18 mouse cellular contexts compared by ENCODE assay signal in the genomic region with DNA sequence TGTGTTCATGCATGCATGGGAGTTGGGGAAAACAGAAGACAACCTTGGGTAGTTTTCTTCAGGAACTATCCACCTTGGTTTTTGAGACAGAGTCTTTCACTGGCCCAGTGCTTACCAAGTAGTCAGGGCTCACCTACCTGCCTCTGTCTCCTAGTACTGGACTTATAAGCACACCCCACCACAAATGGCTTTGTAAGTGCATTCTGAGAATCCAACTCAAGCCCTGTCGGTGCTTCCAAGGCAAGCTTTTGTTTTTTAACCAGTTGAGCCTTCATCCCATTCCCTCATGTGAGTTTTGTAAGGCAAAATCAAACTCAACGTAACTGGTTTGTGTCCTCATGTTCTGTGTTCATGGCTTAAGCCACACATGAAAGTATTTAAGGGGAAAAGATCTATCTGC.
"Had no signal": no experiment of that assay in that cellular context is flagged by ENCODE, and none has a peak within 500 bp of the region (broad histone marks: within the 10 kb centered on the region; RNA-seq: fewer than 3 reads in every experiment).

No protein-coding gene starts in this region.

- H3K4me1 ChIP-seq: midbrain, embryonic 10.5 days had no signal

- H3K27me3 ChIP-seq: neural tube, embryonic 13.5 days; neural tube, embryonic 15.5 days had no signal

- H3K4me2 ChIP-seq: lung, embryonic 14.5 days; neural tube, embryonic 13.5 days; neural tube, embryonic 15.5 days had no signal

- H3K4me3 ChIP-seq: midbrain, embryonic 10.5 days; myocyte; neural tube, embryonic 13.5 days; neural tube, embryonic 15.5 days had no signal

- H3K36me3 ChIP-seq: midbrain, embryonic 10.5 days; neural tube, embryonic 13.5 days; neural tube, embryonic 15.5 days had no signal

- H3K9ac ChIP-seq: lung, embryonic 14.5 days; neural tube, embryonic 13.5 days; neural tube, embryonic 15.5 days had no signal

- H3K9me3 ChIP-seq: midbrain, embryonic 10.5 days; neural tube, embryonic 13.5 days; neural tube, embryonic 15.5 days had no signal

- H3K27ac ChIP-seq: midbrain, embryonic 10.5 days; neural tube, embryonic 13.5 days; neural tube, embryonic 15.5 days had no signal

- DNase-seq: lung, adult 18-20 months; lung, embryonic 14.5 days; lung, postnatal 10 days; lung, postnatal 4 days; midbrain, embryonic 14.5 days; retina, postnatal 1 day; right cerebral cortex, adult 18-20 months; right cerebral cortex, postnatal 25 days; right cerebral cortex, postnatal 4 days; spleen, adult 18-20 months; thymus, adult 18-20 months; thymus, postnatal 14 days; thymus, postnatal 36 days had no signal

- ATAC-seq: midbrain, embryonic 16.5 days had no signal
